Mouse (Mus musculus) MEL (cell line): ENCODE data around the gene Gm49776. TPM values are rescaled to one million over a fixed set of nuclear protein-coding genes. Genes with fewer than 3 reads are reported as not detected.

Experiments
- DNase-seq: peaks from one replicate; pipeline ENCODE4 v3.0.0; 2011; ENCODE audit warnings: low read depth, low spot score
- H3K27ac ChIP-seq: 2 replicates; pipeline ENCODE4 v1.5.1; 2012; ENCODE audit warnings: low read depth, mild to moderate bottlenecking, control low read depth, low read length, moderate library complexity; ENCODE audit not compliant: control insufficient read depth
- H3K27me3 ChIP-seq, 2 experiments: fragments of 150-350 bp in 1 of 2; sonication (generic) in 1 of 2; 2 replicates each; pipeline ENCODE4 v1.6.1; 2012; ENCODE audit warnings: low read length in 2 of 2, mild to moderate bottlenecking in 2 of 2, improper control_type of control experiment in 1 of 2, moderate library complexity in 1 of 2; ENCODE audit not compliant: insufficient read depth in 2 of 2, control insufficient read depth in 1 of 2
- H3K36me3 ChIP-seq, 2 experiments: 2 replicates each; pipeline ENCODE4 v1.6.1; 2012 to 2014; ENCODE audit warnings: low read length in 2 of 2, improper control_type of control experiment in 1 of 2, inconsistent platforms in 1 of 2, mild to moderate bottlenecking in 1 of 2; ENCODE audit not compliant: insufficient read depth in 2 of 2, control insufficient read depth in 1 of 2
- H3K4me1 ChIP-seq, 2 experiments: fragments of 150-350 bp in 1 of 2; sonication (generic) in 1 of 2; 2 replicates each; pipeline ENCODE4 v1.6.1; 2012; ENCODE audit warnings: low read length in 2 of 2, improper control_type of control experiment in 1 of 2, mild to moderate bottlenecking in 1 of 2; ENCODE audit not compliant: insufficient read depth in 2 of 2, control insufficient read depth in 1 of 2
- H3K4me3 ChIP-seq, 2 experiments: fragments of 150-350 bp in 1 of 2; sonication (generic) in 1 of 2; 2 replicates each; pipeline ENCODE4 v1.5.1; 2012; ENCODE audit warnings: low read depth in 2 of 2, low read length in 2 of 2, mild to moderate bottlenecking in 2 of 2, moderate library complexity in 2 of 2, control low read depth in 1 of 2, improper control_type of control experiment in 1 of 2; ENCODE audit not compliant: control insufficient read depth in 1 of 2, insufficient read depth in 1 of 2
- H3K79me2 ChIP-seq: 2 replicates; pipeline ENCODE4 v1.6.1; 2012; ENCODE audit warnings: mild to moderate bottlenecking, low read length, moderate library complexity; ENCODE audit not compliant: control insufficient read depth, poor library complexity, insufficient read depth
- H3K9ac ChIP-seq: 2 replicates; pipeline ENCODE4 v1.6.1; 2012; ENCODE audit warnings: low read depth, mild to moderate bottlenecking, control low read depth, low read length, moderate library complexity; ENCODE audit not compliant: control insufficient read depth, poor library complexity, severe bottlenecking
- H3K9me3 ChIP-seq: fragments of 150-350 bp; sonication (generic); replicated peaks from 2 replicates; pipeline ENCODE4 v1.6.1; 2012; ENCODE audit warnings: mild to moderate bottlenecking, low read length, improper control_type of control experiment, moderate library complexity; ENCODE audit not compliant: insufficient read depth
- BHLHE40 ChIP-seq: IDR thresholded peaks from 2 replicates; pipeline ENCODE4 v1.6.1; 2012; ENCODE audit warnings: low read depth, mild to moderate bottlenecking, inconsistent platforms, low read length, improper control_type of control experiment, borderline replicate concordance
- CHD1 ChIP-seq: IDR thresholded peaks from 2 replicates; pipeline ENCODE4 v1.6.1; 2012; ENCODE audit warnings: low read depth, mild to moderate bottlenecking, inconsistent platforms, low read length, improper control_type of control experiment
- CHD2 ChIP-seq: IDR thresholded peaks from 2 replicates; pipeline ENCODE4 v1.6.1; 2011; ENCODE audit warnings: low read length, improper control_type of control experiment
- CTCF ChIP-seq, 3 experiments: IDR thresholded peaks in 2 of 3; conservative IDR thresholded peaks in 1 of 3; 2 replicates each; pipeline ENCODE4 v1.5.1; 2011 to 2012; ENCODE audit warnings: low read length in 3 of 3, low read depth in 2 of 3, mild to moderate bottlenecking in 2 of 3, improper control_type of control experiment in 1 of 3, inconsistent platforms in 1 of 3, mixed read lengths in 1 of 3, moderate library complexity in 1 of 3; ENCODE audit not compliant: control insufficient read depth in 1 of 3, insufficient read depth in 1 of 3, poor library complexity in 1 of 3, severe bottlenecking in 1 of 3
- E2F4 ChIP-seq: IDR thresholded peaks from 2 replicates; pipeline ENCODE4 v1.6.1; 2011; ENCODE audit warnings: low read depth, low read length, improper control_type of control experiment, borderline replicate concordance
- ELF1 ChIP-seq: IDR thresholded peaks from 2 replicates; pipeline ENCODE4 v1.6.1; 2014; ENCODE audit warnings: low read depth, mild to moderate bottlenecking, inconsistent platforms, low read length, improper control_type of control experiment, moderate library complexity
- GABPA ChIP-seq: IDR thresholded peaks from 2 replicates; pipeline ENCODE4 v1.6.1; 2012; ENCODE audit warnings: low read depth, mild to moderate bottlenecking, inconsistent platforms, low read length, improper control_type of control experiment, moderate library complexity
- HCFC1 ChIP-seq: IDR thresholded peaks from 2 replicates; pipeline ENCODE4 v1.6.1; 2012; ENCODE audit warnings: low read depth, mild to moderate bottlenecking, inconsistent platforms, low read length, improper control_type of control experiment, moderate library complexity
- JUND ChIP-seq: IDR thresholded peaks from 2 replicates; pipeline ENCODE4 v1.6.1; 2011; ENCODE audit warnings: low read depth, mild to moderate bottlenecking, improper control_type of control experiment, low read length
- KAT2A ChIP-seq: conservative IDR thresholded peaks from 2 replicates; pipeline ENCODE4 v1.6.1; 2012; ENCODE audit warnings: low read depth, low read length, improper control_type of control experiment, inconsistent platforms
- MAFK ChIP-seq: IDR thresholded peaks from 2 replicates; pipeline ENCODE4 v1.6.1; 2011; ENCODE audit warnings: low read depth, mild to moderate bottlenecking, low read length, improper control_type of control experiment, borderline replicate concordance
- MAX ChIP-seq: IDR thresholded peaks from 2 replicates; pipeline ENCODE4 v1.6.1; 2011; ENCODE audit warnings: low read length, improper control_type of control experiment
- MAZ ChIP-seq: IDR thresholded peaks from 2 replicates; pipeline ENCODE4 v1.6.1; 2012; ENCODE audit warnings: low read depth, mild to moderate bottlenecking, inconsistent platforms, low read length, improper control_type of control experiment
- MEF2A ChIP-seq: IDR thresholded peaks from 2 replicates; pipeline ENCODE4 v1.6.1; 2014; ENCODE audit warnings: low read depth, mild to moderate bottlenecking, inconsistent platforms, low read length, improper control_type of control experiment; ENCODE audit not compliant: poor library complexity, insufficient replicate concordance, severe bottlenecking; ENCODE audit errors: extremely low read depth
- MXI1 ChIP-seq: IDR thresholded peaks from 2 replicates; pipeline ENCODE4 v1.6.1; 2011; ENCODE audit warnings: mild to moderate bottlenecking, low read depth, low read length, improper control_type of control experiment
- MYB ChIP-seq: IDR thresholded peaks from 2 replicates; pipeline ENCODE4 v1.6.1; 2011; ENCODE audit warnings: mild to moderate bottlenecking, low read depth, low read length, improper control_type of control experiment
- MYC ChIP-seq: IDR thresholded peaks from 2 replicates; pipeline ENCODE4 v1.6.1; 2011; ENCODE audit warnings: low read depth, mild to moderate bottlenecking, low read length, improper control_type of control experiment, moderate library complexity
- NELFE ChIP-seq: IDR thresholded peaks from 2 replicates; pipeline ENCODE4 v1.6.1; 2011; ENCODE audit warnings: low read depth, low read length, improper control_type of control experiment
- NRF1 ChIP-seq: IDR thresholded peaks from 2 replicates; pipeline ENCODE4 v1.6.1; 2014; ENCODE audit warnings: low read depth, mild to moderate bottlenecking, inconsistent platforms, low read length, improper control_type of control experiment, moderate library complexity; ENCODE audit not compliant: poor library complexity, insufficient read depth, severe bottlenecking
- POLR2A ChIP-seq, 2 experiments: IDR thresholded peaks; 2 replicates each; pipeline ENCODE4 v1.6.1; 2011 to 2012; ENCODE audit warnings: low read length in 2 of 2, mild to moderate bottlenecking in 2 of 2, control low read depth in 1 of 2, improper control_type of control experiment in 1 of 2, low read depth in 1 of 2, moderate library complexity in 1 of 2; ENCODE audit not compliant: control insufficient read depth in 1 of 2, insufficient read depth in 1 of 2, poor library complexity in 1 of 2
- POLR2AphosphoS2 ChIP-seq: IDR thresholded peaks from 2 replicates; pipeline ENCODE4 v1.6.1; 2011; ENCODE audit warnings: low read length, improper control_type of control experiment
- POLR2AphosphoS5 ChIP-seq: IDR thresholded peaks from 2 replicates; pipeline ENCODE4 v1.6.1; 2012; ENCODE audit warnings: low read depth, borderline replicate concordance, mild to moderate bottlenecking, inconsistent platforms, low read length, moderate library complexity, mixed read lengths
- RAD21 ChIP-seq: IDR thresholded peaks from 2 replicates; pipeline ENCODE4 v1.6.1; 2011; ENCODE audit warnings: mild to moderate bottlenecking, low read depth, low read length, improper control_type of control experiment
- RCOR1 ChIP-seq: IDR thresholded peaks from 2 replicates; pipeline ENCODE4 v1.6.1; 2012; ENCODE audit warnings: low read depth, mild to moderate bottlenecking, inconsistent platforms, low read length, improper control_type of control experiment
- SIN3A ChIP-seq: IDR thresholded peaks from 2 replicates; pipeline ENCODE4 v1.6.1; 2012; ENCODE audit warnings: low read length, improper control_type of control experiment, inconsistent platforms
- TAL1 ChIP-seq: IDR thresholded peaks from 2 replicates; pipeline ENCODE4 v1.6.1; 2012; ENCODE audit warnings: mild to moderate bottlenecking, inconsistent platforms, low read length, moderate library complexity, mixed read lengths
- TBP ChIP-seq: IDR thresholded peaks from 2 replicates; pipeline ENCODE4 v1.8.0; 2011; ENCODE audit warnings: low read depth, low read length, improper control_type of control experiment
- TCF12 ChIP-seq: IDR thresholded peaks from 2 replicates; pipeline ENCODE4 v1.6.1; 2014; ENCODE audit warnings: low read depth, mild to moderate bottlenecking, inconsistent platforms, low read length, improper control_type of control experiment, moderate library complexity
- UBTF ChIP-seq: IDR thresholded peaks from 2 replicates; pipeline ENCODE4 v1.6.1; 2012; ENCODE audit warnings: low read depth, mild to moderate bottlenecking, inconsistent platforms, low read length, improper control_type of control experiment, moderate library complexity, borderline replicate concordance; ENCODE audit not compliant: insufficient read depth
- USF1 ChIP-seq: IDR thresholded peaks from 2 replicates; pipeline ENCODE4 v1.6.1; 2014; ENCODE audit warnings: low read depth, mild to moderate bottlenecking, inconsistent platforms, low read length, improper control_type of control experiment, moderate library complexity
- USF2 ChIP-seq, 2 experiments: IDR thresholded peaks; 2 replicates each; pipeline ENCODE4 v1.6.1; 2011 to 2012; ENCODE audit warnings: improper control_type of control experiment in 2 of 2, low read length in 2 of 2, borderline replicate concordance in 1 of 2, inconsistent platforms in 1 of 2, low read depth in 1 of 2, mild to moderate bottlenecking in 1 of 2; ENCODE audit not compliant: insufficient read depth in 1 of 2
- ZC3H11A ChIP-seq: IDR thresholded peaks from 2 replicates; pipeline ENCODE4 v1.6.1; 2012; ENCODE audit warnings: low read depth, mild to moderate bottlenecking, inconsistent platforms, low read length, improper control_type of control experiment
- ZKSCAN1 ChIP-seq: IDR thresholded peaks from 2 replicates; pipeline ENCODE4 v1.6.1; 2012; ENCODE audit warnings: low read depth, mild to moderate bottlenecking, inconsistent platforms, low read length, improper control_type of control experiment, moderate library complexity
- ZMIZ1 ChIP-seq: IDR thresholded peaks from 2 replicates; pipeline ENCODE4 v1.6.1; 2012; ENCODE audit warnings: low read depth, mild to moderate bottlenecking, inconsistent platforms, low read length, improper control_type of control experiment, moderate library complexity
- ZNF384 ChIP-seq: IDR thresholded peaks from 2 replicates; pipeline ENCODE4 v1.6.1; 2012; ENCODE audit warnings: low read depth, mild to moderate bottlenecking, inconsistent platforms, low read length, improper control_type of control experiment
- polyA plus RNA-seq, 2 experiments: library from polyadenylated mRNA; stranded (reverse) in 1 of 2; unstranded in 1 of 2; fragments of >175 nt in 1 of 2; fragments of >200 nt in 1 of 2; gene quantifications; 2 replicates each; pipeline versions ENCODE4 v1.2.1 to v1.2.4; 2012; ENCODE audit warnings: low replicate concordance in 2 of 2, low read depth in 1 of 2; ENCODE audit not compliant: insufficient read length in 2 of 2, insufficient read depth in 1 of 2, missing spikeins in 1 of 2
- total RNA-seq: library from RNA; depleted of rRNA; stranded (reverse); fragments of 300-350 nt; gene quantifications from 2 replicates; pipeline ENCODE4 v1.2.3, GENCODE M21; 2012

Gm49776 gene
- total and polyA plus RNA-seq, 3 experiments = 0.77 to 32.7 TPM; not detected in 1

DNA sequence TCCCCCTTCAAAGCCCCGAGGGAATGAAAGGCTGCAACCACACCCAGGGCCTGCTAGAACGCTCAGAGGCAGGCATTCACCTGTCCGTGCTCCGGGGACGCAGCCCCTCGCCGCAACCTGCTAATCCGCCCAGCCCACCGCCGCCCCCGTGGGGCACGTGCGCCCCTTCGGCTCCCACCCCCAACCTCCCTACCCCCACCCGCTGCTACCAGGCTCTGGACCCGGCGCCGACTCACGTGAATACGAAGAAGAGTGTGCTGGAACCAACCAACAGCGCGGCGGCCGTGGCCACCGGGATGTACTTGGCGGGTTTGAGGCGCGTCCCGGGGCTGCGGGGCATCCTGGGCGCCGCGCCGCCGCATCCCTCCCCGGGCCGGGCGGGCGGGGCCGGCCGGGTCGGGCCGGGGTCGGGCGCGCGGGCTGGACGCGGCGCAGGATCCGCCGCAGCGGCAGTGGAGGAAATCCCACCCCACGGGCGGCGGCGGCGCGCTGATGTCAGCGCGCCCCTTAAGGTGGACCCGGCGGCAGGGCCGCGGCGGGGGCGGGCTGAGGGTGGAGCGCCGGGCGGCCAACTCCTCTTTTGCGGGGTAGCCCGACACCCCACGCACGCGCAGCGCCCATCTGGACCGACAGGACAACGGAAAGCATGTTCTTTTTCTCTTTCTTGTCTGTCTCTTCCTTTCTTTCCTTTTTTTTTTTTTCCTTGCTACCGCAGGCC lies 23.3 kb downstream of the Gm49776 start, which contains the start of gene Zdhhc8:
TSS of gene Zdhhc8 (minus strand) at position 466 of the 718 bp plus-strand sequence.
- peaks cover 0 to 21% of the 10 kb centered on the region in 2 experiments; a peak in 3 of 4 replicates for H3K4me1 ChIP-seq
- no peak; the same call in 1 of the 2 replicates for TF ChIP-seq TBP
- TF ChIP-seq ELF1 = no peak
- no peak for TF ChIP-seq USF2 (IDR thresholded peaks at IDR 0.05; ENCODE audit: borderline replicate concordance in 1 of 2, insufficient read depth in 1 of 2, low read depth in 1 of 2, low read length in 2 of 2)
- 0 out of 2 replicates have a peak, but pooled peaks have one; percentile 20 for TF ChIP-seq MAX
- TF ChIP-seq CHD2 = no peak
- no peak for TF ChIP-seq POLR2AphosphoS2
- peak; percentile 57; the same call in 1 of the 2 replicates for TF ChIP-seq BHLHE40
- TF ChIP-seq TCF12 = no peak
- no peak for TF ChIP-seq RCOR1
- TF ChIP-seq JUND = no peak
- no peak for TF ChIP-seq MYB
- peak; percentile 73 for TF ChIP-seq NRF1
- no peak for TF ChIP-seq E2F4
- peak; percentile 29; the same call in 1 of the 2 replicates for TF ChIP-seq SIN3A
- TF ChIP-seq MEF2A = no peak
- no peak for TF ChIP-seq MAFK
- TF ChIP-seq CHD1 = no peak
- TF ChIP-seq POLR2A (IDR thresholded peaks at IDR 0.05; ENCODE audit: control insufficient read depth in 1 of 2, insufficient read depth in 1 of 2, low read depth in 1 of 2, low read length in 2 of 2, poor library complexity in 1 of 2) = peak in 1 of 2 experiments; percentile 40; a peak in 1 of 4 replicates
- TF ChIP-seq MXI1 = peak; percentile 80
- no peak for TF ChIP-seq UBTF
- TF ChIP-seq ZMIZ1 = no peak
- peak; percentile 80; the same call in 1 of the 2 replicates for TF ChIP-seq MAZ
- 0 out of 2 replicates have a peak, but pooled peaks have one; percentile 14 for TF ChIP-seq ZNF384
- TF ChIP-seq MYC = no peak
- no peak for TF ChIP-seq USF1
- no peak for TF ChIP-seq POLR2AphosphoS5
- no peak for TF ChIP-seq CTCF (IDR thresholded peaks at IDR 0.05 in 2 of 3, conservative IDR thresholded peaks at IDR 0.05 in 1 of 3; ENCODE audit: control insufficient read depth in 1 of 3, insufficient read depth in 1 of 3, low read depth in 2 of 3, low read length in 3 of 3, poor library complexity in 1 of 3, severe bottlenecking in 1 of 3)
- no peak for TF ChIP-seq KAT2A
- peak; percentile 46; the same call in 1 of the 2 replicates for TF ChIP-seq HCFC1
- TF ChIP-seq GABPA = no peak
- TF ChIP-seq ZC3H11A = no peak
- no peak for TF ChIP-seq RAD21
- no peak for TF ChIP-seq TAL1
- peak; percentile 34; the same call in 1 of the 2 replicates for TF ChIP-seq NELFE
- no peak for TF ChIP-seq ZKSCAN1

More for the DNA sequence above, 23.3 kb downstream of the Gm49776 start, which contains the start of gene Zdhhc8:
- Histone ChIP-seq H3K36me3 (peaks cover 4 to 8% of the 10 kb centered on the region in 2 experiments; a peak in 3 of 4 replicates), H3K9ac (peak within 1 kb of the TSS; percentile 74), H3K9me3 (no peaks in the 10 kb centered on the region), H3K27ac (no peak within 1 kb of the TSS), H3K4me3 (peak within 1 kb of the TSS; percentile 82 to 96), H3K27me3 (no peaks in the 10 kb centered on the region), H3K79me2 (peaks cover 24% of the 10 kb centered on the region)
- DNase-seq = peak; percentile 73
